Mouse (Mus musculus) embryonic facial prominence, embryonic 11.5 days (tissue): ENCODE results near the gene Cyth1. TPM values are rescaled to one million over a fixed set of nuclear protein-coding genes. Genes with fewer than 3 reads are reported as not detected.

Experiments used
- ATAC-seq: fragments of 200-750 bp; cut with Nextera tagmentation; replicated peaks from 2 replicates; pipeline ENCODE4 v1.8.0; 2017; ENCODE audit warnings: low read depth; ENCODE audit not compliant: insufficient number of reproducible peaks, low FRiP score, low TSS enrichment
- DNase-seq: peaks from one replicate; pipeline ENCODE4 v3.0.0-alpha.2; 2015; ENCODE audit warnings: low spot score
- H3K27ac ChIP-seq: fragments of 300-500 bp; sonication (generic); replicated peaks from 2 replicates; pipeline ENCODE4 v1.5.1; 2014; ENCODE audit warnings: mild to moderate bottlenecking, low read depth, low read length, control low read depth
- H3K27me3 ChIP-seq: fragments of 300-500 bp; sonication (generic); 2 replicates; pipeline ENCODE4 v1.6.1; 2014; ENCODE audit warnings: mild to moderate bottlenecking, low read length, moderate library complexity, mixed read lengths; ENCODE audit not compliant: control insufficient read depth, insufficient read depth
- H3K36me3 ChIP-seq: fragments of 300-500 bp; sonication (generic); replicated peaks from 2 replicates; pipeline ENCODE4 v1.6.1; 2014; ENCODE audit warnings: low read depth, mild to moderate bottlenecking, low read length, moderate library complexity, mixed read lengths; ENCODE audit not compliant: control insufficient read depth, insufficient read depth
- H3K4me1 ChIP-seq: fragments of 300-500 bp; sonication (generic); 2 replicates; pipeline ENCODE4 v1.6.1; 2014; ENCODE audit warnings: low read length, mixed read lengths; ENCODE audit not compliant: control insufficient read depth, insufficient read depth
- H3K4me2 ChIP-seq: fragments of 300-500 bp; sonication (generic); 2 replicates; pipeline ENCODE4 v1.6.1; 2014; ENCODE audit warnings: low read depth, mild to moderate bottlenecking, control low read depth, low read length, moderate library complexity
- H3K4me3 ChIP-seq: fragments of 300-500 bp; sonication (generic); 2 replicates; pipeline ENCODE4 v1.5.1; 2014; ENCODE audit warnings: low read depth, low read length, control low read depth
- H3K9ac ChIP-seq: fragments of 300-500 bp; sonication (generic); replicated peaks from 2 replicates; pipeline ENCODE4 v1.6.1; 2014; ENCODE audit warnings: mild to moderate bottlenecking, control low read depth, low read length
- H3K9me3 ChIP-seq: fragments of 300-500 bp; sonication (generic); replicated peaks from 2 replicates; pipeline ENCODE4 v1.6.1; 2016; ENCODE audit warnings: mild to moderate bottlenecking, low read length, inconsistent platforms, mixed read lengths; ENCODE audit not compliant: control insufficient read depth
- WGBS: fragments of 180-500 bp; shearing (Covaris S2); extraction: QIAGEN DNeasy Blood & Tissue Kit; methylation state at CpG from one replicate; pipeline ENCODE4 v1.1.7; 2014; 5-methylcytosine and 5-hydroxymethylcytosine counted together
- polyA plus RNA-seq: library from polyadenylated mRNA; unstranded; fragments of >200 nt; fragmentation: Nextera tagmentation; extraction: Ambion mirVana; gene quantifications from 2 replicates; pipeline ENCODE4 v1.2.1, GENCODE M21; 2014

The Cyth1 gene
- polyA plus RNA-seq, 1 experiment from 2014 or later, result 11.4 TPM

DNA sequence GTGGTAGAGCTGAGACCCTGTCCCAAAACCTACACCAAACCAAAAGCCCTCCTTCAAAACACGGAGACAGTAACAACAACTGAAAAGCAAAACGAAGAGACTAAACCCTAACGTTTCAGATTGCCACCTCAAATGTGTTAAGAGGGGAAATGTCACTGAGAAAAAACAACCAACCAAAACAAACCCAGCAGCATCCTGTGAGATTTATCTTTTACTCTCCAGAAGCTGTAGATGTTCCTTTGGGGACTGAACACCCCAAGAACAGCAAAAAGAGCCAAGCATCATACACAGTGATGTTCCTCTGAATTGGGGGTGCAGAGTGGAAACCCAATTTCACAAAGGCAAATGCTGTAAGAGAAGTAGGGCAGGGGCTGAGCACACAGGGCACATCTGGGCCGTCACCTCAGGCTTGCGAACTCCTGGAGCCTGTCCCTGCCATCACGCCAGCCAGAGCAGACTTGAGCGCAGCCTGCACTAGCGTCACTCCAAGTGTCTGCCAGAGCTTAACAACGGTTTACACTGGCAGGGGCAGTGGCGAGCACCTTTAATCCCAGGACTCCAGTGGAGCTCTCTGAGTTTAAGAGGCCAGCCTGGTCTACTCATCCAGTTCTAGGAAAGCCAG, 17.8 kb upstream of the Cyth1 start:
- H3K4me1 ChIP-seq, result no peaks in the 10 kb centered on the region
- H3K4me3 ChIP-seq, result no peak overlapping the region
- no peak overlapping the region for H3K27ac ChIP-seq
- no peaks in the 10 kb centered on the region for H3K9me3 ChIP-seq
- WGBS, result 92% methylated on average over 10 of the region's 10 CpGs
- H3K36me3 ChIP-seq, result peaks cover 23% of the 10 kb centered on the region
- DNase-seq (no peak), ATAC-seq (no peak)
- no peaks in the 10 kb centered on the region for H3K27me3 ChIP-seq
- H3K4me2 ChIP-seq, result no peak overlapping the region
- no peak overlapping the region for H3K9ac ChIP-seq

DNA sequence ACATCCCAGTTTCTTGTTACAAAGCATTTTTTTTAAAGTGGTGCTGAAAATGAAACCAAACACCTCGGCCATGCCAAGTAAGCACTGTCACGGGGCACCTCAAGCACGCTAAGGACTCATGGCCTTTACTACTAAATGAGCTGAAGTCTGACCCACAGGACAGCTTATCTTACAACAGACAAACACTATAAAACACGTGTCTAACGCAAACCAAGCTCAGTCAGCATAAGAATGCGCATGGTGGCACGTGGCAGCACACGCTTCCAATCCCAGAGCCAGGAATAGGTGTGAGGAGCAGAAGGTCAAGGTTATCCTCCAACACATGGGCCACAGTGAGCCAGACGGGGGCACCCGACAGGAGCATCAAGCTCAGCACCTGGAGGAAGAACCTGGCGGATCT, 17.2 kb upstream of the Cyth1 start:
- DNase-seq, result no peak
- no peak overlapping the region for H3K27ac ChIP-seq

DNA sequence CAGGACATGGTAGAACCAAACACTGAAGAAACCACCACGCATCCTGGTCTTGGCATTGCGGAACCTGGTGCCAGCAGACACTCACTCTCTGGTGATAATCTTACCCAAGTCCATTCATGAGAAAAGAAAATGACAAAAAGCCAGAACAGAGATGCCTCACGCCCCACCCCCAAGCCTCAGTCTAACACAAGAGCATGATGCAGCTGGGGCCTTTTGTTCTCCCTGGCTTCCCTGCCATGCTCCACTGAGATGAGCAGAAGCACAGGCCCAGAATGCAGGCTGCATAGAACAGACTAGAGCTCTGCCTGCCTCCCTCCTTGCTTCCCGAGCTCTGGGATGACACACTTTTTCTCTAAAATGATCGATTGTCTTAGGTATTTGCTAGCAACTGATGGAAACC, 14.8 kb upstream of the Cyth1 start:
- H3K9me3 ChIP-seq, result no peaks in the 10 kb centered on the region
- DNase-seq, result no peak
- no peaks in the 10 kb centered on the region for H3K27me3 ChIP-seq
- WGBS, result 86% methylated on average over 5 of the region's 5 CpGs
- peaks cover 10% of the 10 kb centered on the region for H3K36me3 ChIP-seq
- no peak overlapping the region for H3K27ac ChIP-seq
- H3K4me2 ChIP-seq, result no peak overlapping the region
- ATAC-seq, result no peak
- H3K9ac ChIP-seq, result no peak overlapping the region
- no peaks in the 10 kb centered on the region for H3K4me1 ChIP-seq
- H3K4me3 ChIP-seq, result no peak overlapping the region

More for the DNA sequence above, 17.2 kb upstream of the Cyth1 start:
- Histone ChIP-seq H3K9ac (no peak overlapping the region), H3K9me3 (no peaks in the 10 kb centered on the region), H3K27me3 (no peaks in the 10 kb centered on the region), H3K36me3 (peaks cover 23% of the 10 kb centered on the region), H3K4me1 (no peaks in the 10 kb centered on the region), H3K4me3 (no peak overlapping the region), H3K4me2 (no peak overlapping the region)
- no peak for ATAC-seq
- 93% methylated on average over 11 of the region's 11 CpGs for WGBS

- Histone ChIP-seq H3K27me3 (no peaks in the 10 kb centered on the region), H3K9me3 (no peaks in the 10 kb centered on the region), H3K9ac (no peak overlapping the region), H3K4me2 (no peak overlapping the region), H3K4me3 (no peak overlapping the region), H3K4me1 (no peaks in the 10 kb centered on the region), H3K27ac (no peak overlapping the region), H3K36me3 (peaks cover 14% of the 10 kb centered on the region)
- 91% methylated on average over 8 of the region's 8 CpGs for WGBS
- DNase-seq, result no peak
- no peak for ATAC-seq
Measured at GRCm38 (mm10) chr11:118260081-118260480, 11.7 kb upstream of the Cyth1 start.

GRCm38 (mm10) chr11:118259580-118259979, 11.2 kb upstream of the Cyth1 start:
- H3K27ac ChIP-seq, result no peak overlapping the region
- peaks cover 14% of the 10 kb centered on the region for H3K36me3 ChIP-seq
- H3K9ac ChIP-seq, result no peak overlapping the region
- WGBS, result 95% methylated on average over 8 of the region's 8 CpGs
- no peaks in the 10 kb centered on the region for H3K9me3 ChIP-seq
- H3K4me1 ChIP-seq, result no peaks in the 10 kb centered on the region
- ATAC-seq (no peak), DNase-seq (no peak)
- H3K4me2 ChIP-seq, result no peak overlapping the region
- no peaks in the 10 kb centered on the region for H3K27me3 ChIP-seq
- H3K4me3 ChIP-seq, result no peak overlapping the region

DNA sequence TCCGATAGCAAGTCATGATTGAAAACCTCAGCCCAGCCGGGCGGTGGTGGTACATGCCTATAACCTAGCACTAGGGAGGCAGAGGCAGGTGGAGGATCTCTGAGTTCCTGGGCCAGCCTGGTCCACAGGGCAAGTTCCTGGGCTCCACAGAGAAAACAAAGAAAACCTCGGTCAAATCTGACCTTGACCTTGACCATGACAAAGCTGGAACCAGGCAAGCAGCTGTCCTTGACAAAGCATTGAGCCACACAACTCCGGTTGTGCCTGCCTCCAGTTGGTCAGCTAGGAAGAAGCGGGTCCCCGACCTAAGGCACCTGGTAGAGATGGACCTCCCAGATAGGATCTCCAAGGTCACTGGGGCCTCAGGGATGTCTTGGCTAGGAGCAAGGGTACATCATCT, 8.0 kb upstream of the Cyth1 start:
- no peak for ATAC-seq
- H3K36me3 ChIP-seq, result peaks cover 4% of the 10 kb centered on the region
- 93% methylated on average over 7 of the region's 7 CpGs for WGBS
- H3K27ac ChIP-seq, result no peak overlapping the region
- H3K27me3 ChIP-seq, result no peaks in the 10 kb centered on the region
- no peak overlapping the region for H3K4me3 ChIP-seq
- no peak overlapping the region for H3K4me2 ChIP-seq
- H3K9ac ChIP-seq, result no peak overlapping the region
- DNase-seq, result no peak
- H3K4me1 ChIP-seq, result no peaks in the 10 kb centered on the region
- H3K9me3 ChIP-seq, result no peaks in the 10 kb centered on the region

GRCm38 (mm10) chr11:118254159-118254951, 6.0 kb upstream of the Cyth1 start:
- ATAC-seq (no peak; the same call in 1 of the 2 replicates), DNase-seq (peak; percentile 33)
- Histone ChIP-seq H3K4me3 (no peak overlapping the region), H3K27me3 (no peaks in the 10 kb centered on the region), H3K9ac (no peak overlapping the region), H3K9me3 (no peaks in the 10 kb centered on the region), H3K4me2 (no peak overlapping the region), H3K4me1 (no peaks in the 10 kb centered on the region), H3K36me3 (peaks cover 4% of the 10 kb centered on the region), H3K27ac (peak overlapping the region; percentile 39)
- 51% methylated on average over 15 of the region's 15 CpGs for WGBS

DNA sequence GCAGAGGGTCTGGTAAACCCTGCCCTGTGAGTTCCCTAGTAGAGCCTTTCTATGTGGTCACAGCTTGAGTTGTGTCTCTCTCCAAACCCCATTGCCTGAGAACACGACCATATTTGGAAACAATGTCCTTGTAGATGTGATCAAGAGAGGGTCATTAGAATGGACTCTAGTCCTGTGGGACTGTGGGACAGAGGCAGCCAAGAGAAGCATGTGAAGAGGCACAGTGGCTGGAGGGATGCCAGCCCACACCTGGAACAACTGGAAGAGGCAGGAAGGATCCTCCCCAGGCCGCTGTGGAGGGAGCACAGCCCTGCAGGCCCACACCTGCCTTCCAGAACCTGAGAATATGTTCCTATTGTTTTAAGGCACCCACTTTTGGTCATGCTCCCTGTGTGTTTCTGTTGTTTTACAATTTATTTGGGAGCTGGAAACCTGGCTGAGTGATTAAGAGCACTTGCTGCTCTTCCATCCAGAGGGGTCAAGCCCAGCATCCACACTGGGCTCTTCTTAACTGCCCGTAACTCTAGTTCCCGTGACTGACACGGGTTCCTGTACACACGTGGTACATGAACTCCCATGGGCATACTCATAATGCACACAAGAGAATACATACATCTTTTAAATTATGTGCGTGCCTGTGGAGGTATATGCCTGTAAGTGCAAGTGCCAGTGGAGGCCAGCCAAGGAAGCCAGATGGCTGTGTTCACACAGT, 5.2 kb upstream of the Cyth1 start:
- ATAC-seq (no peak), DNase-seq (no peak)
- H3K9ac ChIP-seq, result no peak overlapping the region
- no peaks in the 10 kb centered on the region for H3K27me3 ChIP-seq
- H3K27ac ChIP-seq, result peak overlapping the region; percentile 39
- no peak overlapping the region for H3K4me2 ChIP-seq
- H3K36me3 ChIP-seq, result peaks cover 4% of the 10 kb centered on the region
- no peaks in the 10 kb centered on the region for H3K9me3 ChIP-seq
- H3K4me1 ChIP-seq, result no peaks in the 10 kb centered on the region
- H3K4me3 ChIP-seq, result no peak overlapping the region
- WGBS, result 91% methylated on average over 7 of the region's 7 CpGs
